Mouse (Mus musculus): ENCODE results near the gene Zfp961. TPM values are rescaled to one million over a fixed set of nuclear protein-coding genes. Genes with fewer than 3 reads are reported as not detected.
A peak's percentile ranks its signal among the peaks of the same experiment; 100 is the strongest.
"Not testable (repeated sequence)": the region's sequence is repeated elsewhere in the genome, so short reads cannot be mapped to it uniquely, and the experiment has no call there.

Gene Zfp961
- total RNA-seq, 2 experiments from 2014 or later = 2.0 to 2.9 TPM

DNA sequence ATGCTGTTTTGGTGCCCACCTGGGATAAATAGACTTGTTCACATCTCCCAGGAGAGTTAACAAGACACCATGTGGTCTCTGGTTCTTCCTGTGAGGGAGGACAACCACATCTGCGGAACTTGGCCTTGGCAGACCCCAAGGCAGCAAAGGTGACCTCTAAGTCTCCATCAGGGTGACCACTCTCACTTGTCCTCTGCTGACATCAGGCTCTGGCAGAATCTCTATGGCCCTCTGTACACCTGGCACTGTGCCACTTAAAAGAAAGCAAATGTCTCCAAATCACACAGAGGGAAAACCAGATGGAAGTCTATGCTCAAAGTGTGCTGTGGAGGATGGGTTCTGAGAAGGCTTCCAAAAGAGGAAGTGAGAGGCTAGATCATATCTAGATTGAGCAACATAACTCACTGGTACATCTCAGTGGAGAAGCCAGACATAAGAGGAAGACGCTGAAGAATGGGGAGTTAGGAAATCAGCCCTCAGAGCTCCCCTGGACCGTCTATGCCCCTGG lies 57.4 kb downstream of the Zfp961 start:
- intact Hi-C loops (cut with DNase I) = no loop called here
- DNase-seq = no peak

DNA sequence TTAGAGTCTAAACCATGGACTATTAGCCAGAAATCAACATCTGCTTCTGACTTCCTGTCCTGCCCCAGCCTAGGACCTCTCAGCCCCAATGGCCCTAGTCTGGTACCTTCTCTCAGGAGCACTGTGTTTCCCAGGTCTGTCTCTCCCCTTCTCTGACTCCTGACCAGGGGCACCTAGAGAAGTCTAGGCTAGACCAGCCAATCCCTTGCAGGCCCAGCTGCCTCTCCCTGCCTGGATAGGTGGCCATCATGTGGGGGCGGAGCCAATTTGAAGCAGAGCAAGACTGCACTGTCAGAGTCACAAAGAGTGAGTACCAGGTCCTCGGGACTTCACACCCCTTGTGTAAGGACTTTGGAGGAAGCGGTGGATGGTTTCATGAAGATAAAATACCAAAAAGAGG lies 58.6 kb downstream of the Zfp961 start, which contains the start of gene Cyp4f18:
Gene Cyp4f18 (minus strand): TSS at position 154 of the 400 bp plus-strand sequence.
- intact Hi-C loops (cut with DNase I) = no loop called here
- DNase-seq = no peak

DNA sequence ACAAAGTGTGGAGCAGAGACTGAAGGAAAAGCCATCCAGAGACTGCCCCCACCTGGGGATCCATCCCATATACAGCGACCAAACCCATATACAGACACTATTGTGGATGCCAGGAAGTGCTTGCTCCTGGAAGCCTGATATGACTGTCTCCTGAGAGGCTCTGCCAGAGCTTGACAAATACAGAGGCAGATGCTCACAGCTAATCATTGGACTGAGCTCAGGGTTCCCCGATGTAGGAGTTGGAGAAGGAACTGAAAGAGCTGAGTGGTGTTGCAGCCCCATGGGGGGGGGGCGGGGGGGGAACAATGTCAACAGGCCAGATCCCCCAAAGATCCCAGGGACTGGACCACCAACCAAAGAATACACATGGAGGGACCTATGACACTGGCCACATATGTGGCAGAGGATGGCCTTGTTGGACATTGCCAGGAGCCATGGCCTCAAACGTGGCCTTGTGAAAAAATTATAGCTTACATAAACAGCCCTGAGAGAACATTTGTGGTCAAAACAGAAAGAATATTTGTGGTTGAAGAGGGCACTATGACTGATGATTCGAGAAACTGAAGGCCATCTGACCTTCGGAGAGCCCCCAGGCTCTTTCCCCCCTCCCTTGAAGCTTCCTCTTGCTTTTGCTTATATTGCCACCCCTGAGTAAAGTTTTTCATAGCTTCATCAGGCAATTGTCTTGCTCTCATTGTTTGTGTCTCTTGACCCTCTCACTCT lies 62.8 kb downstream of the Zfp961 start:
- intact Hi-C loops (cut with DNase I); DNase-seq: not testable (repeated sequence)

DNA sequence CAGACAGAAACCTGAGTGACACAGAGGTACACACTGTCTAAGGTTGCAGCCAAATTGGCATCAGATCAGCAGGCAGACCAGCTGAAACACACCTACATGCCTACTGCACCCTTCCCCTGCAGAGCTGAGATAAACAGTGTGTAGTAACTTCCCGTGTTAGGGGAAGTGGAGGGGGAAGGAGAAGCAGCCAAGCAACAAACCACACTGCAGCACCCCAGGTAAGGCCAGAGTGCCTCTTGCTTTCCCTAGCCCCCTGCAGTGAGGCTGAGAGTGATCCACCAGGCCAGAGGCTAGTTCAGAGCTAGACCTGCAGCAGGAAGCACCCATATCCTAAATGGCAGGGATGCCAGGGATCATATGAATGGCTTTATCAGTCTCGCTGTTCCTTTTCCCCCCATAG lies 66.5 kb downstream of the Zfp961 start:
- DNase-seq; intact Hi-C loops (cut with DNase I): not testable (repeated sequence)

DNA sequence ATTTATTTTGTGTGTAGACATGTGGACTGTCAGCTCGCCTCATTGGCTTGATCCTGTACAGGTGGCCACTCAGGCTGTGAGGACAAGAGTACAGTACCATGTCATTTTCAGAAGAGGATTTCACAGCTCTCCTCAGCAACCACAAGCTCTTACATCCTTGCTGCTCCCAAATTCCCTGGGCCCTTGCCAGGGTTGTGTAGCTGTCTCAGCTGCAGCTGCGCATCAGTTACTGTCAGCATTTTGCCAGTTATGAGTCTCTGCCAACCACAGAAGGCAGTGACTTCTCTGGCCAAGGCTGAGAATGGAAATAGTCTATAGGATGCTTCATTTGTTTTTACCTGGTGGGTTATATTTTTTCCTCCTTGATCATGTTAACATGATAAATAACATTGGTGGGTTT lies 67.3 kb downstream of the Zfp961 start:
- peak in 1 of 2 experiments; percentile 12 for DNase-seq
- intact Hi-C loops (cut with DNase I) = no loop called here

DNA sequence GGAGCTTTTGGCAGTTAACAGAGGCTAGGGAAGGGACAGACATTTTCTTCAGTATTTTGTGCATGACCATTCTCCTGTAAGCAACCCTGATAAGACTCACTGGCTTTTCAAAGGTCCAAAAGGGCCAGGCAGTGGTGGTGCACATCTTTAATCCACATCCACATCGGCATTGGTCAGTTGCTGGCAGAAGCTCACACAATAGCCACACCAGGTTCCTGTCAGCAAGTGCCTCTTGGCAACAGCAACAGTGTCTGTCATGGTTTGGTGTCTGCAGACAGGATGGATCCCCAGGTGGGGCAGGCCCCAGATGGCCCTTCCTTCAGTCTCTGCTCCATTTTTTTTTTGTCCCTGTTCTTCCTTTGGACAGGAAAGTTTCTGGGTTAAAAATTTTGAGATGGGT lies 68.2 kb downstream of the Zfp961 start:
- DNase-seq; intact Hi-C loops (cut with DNase I): not testable (repeated sequence)

DNA sequence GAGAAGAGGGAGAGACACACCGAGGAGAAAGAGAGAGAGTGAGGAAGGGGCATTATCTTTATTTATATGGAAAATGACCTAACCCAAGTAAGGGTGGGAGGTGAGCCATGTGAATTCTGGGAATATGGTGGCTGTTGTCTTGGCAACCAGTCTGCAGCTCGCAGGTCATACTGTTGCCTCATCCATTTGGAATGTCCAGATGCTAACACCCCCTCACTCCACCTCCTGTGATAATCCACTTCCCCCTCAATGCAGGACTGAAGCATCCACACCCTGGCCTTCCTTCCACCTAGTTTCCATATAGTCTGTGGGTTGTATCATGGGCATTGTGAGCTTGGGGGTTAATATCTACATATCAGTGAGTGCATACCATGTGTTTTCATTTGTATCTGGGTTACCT lies 69.0 kb downstream of the Zfp961 start:
- no peak for DNase-seq
- intact Hi-C loops (cut with DNase I) = no loop called here

DNA sequence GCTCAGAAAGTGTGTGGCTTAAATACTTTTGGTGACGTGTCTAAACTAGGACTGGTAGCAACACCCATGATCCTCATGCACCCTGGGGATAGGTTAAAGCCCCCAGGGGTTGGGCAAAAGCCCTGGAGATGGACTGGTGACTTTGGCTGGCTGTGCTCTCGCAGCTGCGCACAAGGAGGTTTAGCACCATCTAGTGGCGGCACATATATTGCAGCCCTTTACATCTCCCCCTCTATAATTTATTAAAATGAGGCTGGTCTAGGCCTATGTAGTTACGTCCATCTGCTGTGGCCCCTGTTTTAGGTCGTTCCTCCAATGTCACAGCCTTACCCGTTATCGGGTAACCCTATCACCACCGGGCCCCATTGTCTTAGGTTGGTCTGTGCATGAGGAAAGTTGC lies 74.0 kb downstream of the Zfp961 start:
- intact Hi-C loops (cut with DNase I); DNase-seq: not testable (repeated sequence)

DNA sequence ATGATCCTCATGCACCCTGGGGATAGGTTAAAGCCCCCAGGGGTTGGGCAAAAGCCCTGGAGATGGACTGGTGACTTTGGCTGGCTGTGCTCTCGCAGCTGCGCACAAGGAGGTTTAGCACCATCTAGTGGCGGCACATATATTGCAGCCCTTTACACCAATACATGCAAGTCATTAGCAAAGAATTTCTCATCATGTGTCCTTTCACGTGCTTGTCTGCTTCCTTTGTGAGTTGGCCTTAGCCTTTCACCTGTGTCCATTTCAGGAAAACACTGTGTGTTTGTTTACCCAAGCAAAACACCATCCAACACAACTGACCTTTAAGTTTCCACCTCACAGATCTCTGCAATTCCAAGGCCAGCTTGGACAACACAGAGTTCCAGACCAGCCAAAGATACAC lies 82.1 kb downstream of the Zfp961 start:
- peak in 1 of 2 experiments; percentile 27 for DNase-seq
- intact Hi-C loops (cut with DNase I) = not testable (repeated sequence)

DNA sequence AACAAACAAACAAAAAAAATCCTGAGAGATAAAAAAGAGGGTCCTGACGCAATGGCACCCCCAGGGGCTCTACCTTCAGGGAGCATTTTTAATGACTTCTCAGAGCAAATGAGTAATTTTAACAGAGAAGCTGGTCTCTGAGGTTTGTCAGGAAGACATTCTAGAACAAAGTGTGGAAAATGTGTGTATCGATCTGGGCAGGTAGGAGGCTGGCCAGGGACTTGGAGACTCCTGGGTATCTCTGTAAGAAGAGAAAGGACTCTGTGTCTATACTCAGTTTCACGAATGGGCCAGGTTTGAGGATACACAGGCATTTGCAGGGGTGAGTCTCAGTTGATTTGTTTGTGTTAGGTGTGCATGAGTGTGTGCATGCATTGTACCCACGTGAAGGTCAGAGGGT lies 90.1 kb downstream of the Zfp961 start, which contains the start of gene Olfr372:
Gene Olfr372 (plus strand): TSS at position 301 of the 400 bp plus-strand sequence.
- DNase-seq; intact Hi-C loops (cut with DNase I): not testable (repeated sequence)

DNA sequence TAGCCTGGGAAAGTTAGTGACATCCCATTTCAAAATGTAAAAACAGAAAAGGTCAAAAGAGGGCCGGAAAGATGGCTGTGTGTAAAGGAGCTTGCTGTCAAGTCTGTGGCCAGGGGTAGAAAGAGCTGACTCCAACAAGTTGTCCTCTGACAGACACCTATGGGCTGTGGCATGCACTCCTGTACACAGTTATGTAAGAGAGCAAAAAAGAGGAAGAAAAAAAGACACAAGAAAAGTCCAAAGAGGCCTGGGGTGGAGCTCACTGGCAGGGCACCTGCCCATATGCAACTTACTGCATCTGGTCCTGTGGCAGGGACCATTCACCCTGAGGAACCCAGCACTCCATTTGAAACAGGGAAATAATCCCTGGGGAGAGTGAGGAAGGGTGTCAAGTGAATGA lies 91.7 kb downstream of the Zfp961 start:
- DNase-seq = no peak
- intact Hi-C loops (cut with DNase I) = no loop called here

Other genes starting within 250 kb of the Zfp961 start
- gene B3gnt3, start 249.2 kb upstream of the Zfp961 start, total RNA-seq (2021) = 1 to 10 TPM; 2.1 to 2.6 TPM
- gene Fcho1, start 225.3 kb upstream of the Zfp961 start, total RNA-seq (2021) = 1 to 10 TPM in 1 of 2 experiments, not detected in 1; 1.4 TPM
- 1 to 10 TPM; 1.6 to 2.3 TPM for gene Zfp709, start 69.0 kb upstream of the Zfp961 start, total RNA-seq (2021)
- 1 to 10 TPM; 2.1 to 2.6 TPM for gene Zfp882, start 42.4 kb upstream of the Zfp961 start, total RNA-seq (2021)
- 10 to 100 TPM; 15.7 to 19.1 TPM for gene Zfp617, start 42.4 kb upstream of the Zfp961 start, total RNA-seq (2021)
- under 1 TPM in 1 of 2 experiments, not detected in 1; 0.37 TPM for gene Cyp4f18, start 58.6 kb downstream of the Zfp961 start, total RNA-seq (2021)
- gene Olfr372, start 90.2 kb downstream of the Zfp961 start, total RNA-seq (2021) = not detected
- not detected for gene Olfr373, start 132.1 kb downstream of the Zfp961 start, total RNA-seq (2021)
- gene Olfr374, start 156.0 kb downstream of the Zfp961 start, total RNA-seq (2021) = not detected
- gene Tpm4, start 183.9 kb downstream of the Zfp961 start, total RNA-seq (2021) = 10 to 100 TPM; 28.1 to 35.5 TPM
- 10 to 100 TPM in 1 of 2 experiments, 1 to 10 TPM in 1; 6.0 to 10.0 TPM for gene Rab8a, start 210.2 kb downstream of the Zfp961 start, total RNA-seq (2021)
- not detected for gene Hsh2d, start 238.6 kb downstream of the Zfp961 start, total RNA-seq (2021)